Mouse (Mus musculus): Measurements from ENCODE around the gene Srsf6. TPM values are rescaled to one million over a fixed set of nuclear protein-coding genes. Genes with fewer than 3 reads are reported as not detected.

Gene Srsf6
- polyA plus RNA-seq, 1 experiment from 2014 or later = 57.7 TPM

- Histone ChIP-seq H3K4me2 (replicated peaks; ENCODE audit: low read depth) (no peak overlapping the region), H3K4me3 (ENCODE audit: low read depth, low read length) (no peak overlapping the region), H3K36me3 (ENCODE audit: control insufficient read depth, insufficient read depth) (no peaks in the 10 kb centered on the region), H3K27ac (ENCODE audit: low read depth, low read length) (no peak overlapping the region), H3K27me3 (replicated peaks; ENCODE audit: control insufficient read depth, insufficient read depth, low read length) (no peaks in the 10 kb centered on the region), H3K4me1 (replicated peaks; ENCODE audit: control insufficient read depth, insufficient read depth, low read length) (no peaks in the 10 kb centered on the region), H3K9ac (ENCODE audit: low read depth, low read length) (no peak overlapping the region), H3K9me3 (ENCODE audit: control insufficient read depth) (no peaks in the 10 kb centered on the region)
- TF ChIP-seq CTCF (IDR thresholded peaks at IDR 0.05; ENCODE audit: low read depth) = no peak
- 38% methylated on average over 12 of the region's 12 CpGs for WGBS
- ATAC-seq = peak; percentile 93
Observed at GRCm38 (mm10) chr2:162899880-162900589, 31.3 kb upstream of the Srsf6 start.

- Histone ChIP-seq H3K9ac (ENCODE audit: low read depth, low read length) (no peak overlapping the region), H3K9me3 (ENCODE audit: control insufficient read depth) (no peaks in the 10 kb centered on the region), H3K4me3 (ENCODE audit: low read depth, low read length) (no peak overlapping the region), H3K4me2 (replicated peaks; ENCODE audit: low read depth) (no peak overlapping the region), H3K27me3 (replicated peaks; ENCODE audit: control insufficient read depth, insufficient read depth, low read length) (no peaks in the 10 kb centered on the region), H3K27ac (ENCODE audit: low read depth, low read length) (no peak overlapping the region), H3K36me3 (ENCODE audit: control insufficient read depth, insufficient read depth) (no peaks in the 10 kb centered on the region), H3K4me1 (replicated peaks; ENCODE audit: control insufficient read depth, insufficient read depth, low read length) (no peaks in the 10 kb centered on the region)
- no peak for TF ChIP-seq CTCF (IDR thresholded peaks at IDR 0.05; ENCODE audit: low read depth)
- 24% methylated on average over 2 of the region's 2 CpGs for WGBS
- ATAC-seq = peak; percentile 40
Observed at GRCm38 (mm10) chr2:162900590-162900916, 30.8 kb upstream of the Srsf6 start.

GRCm38 (mm10) chr2:162905902-162906301 is 25.4 kb upstream of the Srsf6 start:
- no peaks in the 10 kb centered on the region for H3K27me3 ChIP-seq (replicated peaks; ENCODE audit: control insufficient read depth, insufficient read depth, low read length)
- H3K4me3 ChIP-seq (ENCODE audit: low read depth, low read length) = no peak overlapping the region
- no peaks in the 10 kb centered on the region for H3K4me1 ChIP-seq (replicated peaks; ENCODE audit: control insufficient read depth, insufficient read depth, low read length)
- H3K4me2 ChIP-seq (replicated peaks; ENCODE audit: low read depth) = no peak overlapping the region
- no peak for TF ChIP-seq CTCF (IDR thresholded peaks at IDR 0.05; ENCODE audit: low read depth)
- H3K27ac ChIP-seq (ENCODE audit: low read depth, low read length) = no peak overlapping the region
- no peaks in the 10 kb centered on the region for H3K36me3 ChIP-seq (ENCODE audit: control insufficient read depth, insufficient read depth)
- H3K9ac ChIP-seq (ENCODE audit: low read depth, low read length) = no peak overlapping the region
- H3K9me3 ChIP-seq (ENCODE audit: control insufficient read depth) = no peaks in the 10 kb centered on the region
- ATAC-seq = no peak
- WGBS = 74% methylated on average over 4 of the region's 4 CpGs

- no peaks in the 10 kb centered on the region for H3K27me3 ChIP-seq (replicated peaks; ENCODE audit: control insufficient read depth, insufficient read depth, low read length)
- no peaks in the 10 kb centered on the region for H3K9me3 ChIP-seq (ENCODE audit: control insufficient read depth)
- no peak for ATAC-seq
- TF ChIP-seq CTCF (IDR thresholded peaks at IDR 0.05; ENCODE audit: low read depth) = peak; percentile 45
- no peak overlapping the region for H3K4me2 ChIP-seq (replicated peaks; ENCODE audit: low read depth)
- H3K4me1 ChIP-seq (replicated peaks; ENCODE audit: control insufficient read depth, insufficient read depth, low read length) = no peaks in the 10 kb centered on the region
- no peak overlapping the region for H3K9ac ChIP-seq (ENCODE audit: low read depth, low read length)
- no peaks in the 10 kb centered on the region for H3K36me3 ChIP-seq (ENCODE audit: control insufficient read depth, insufficient read depth)
- H3K4me3 ChIP-seq (ENCODE audit: low read depth, low read length) = no peak overlapping the region
- H3K27ac ChIP-seq (ENCODE audit: low read depth, low read length) = no peak overlapping the region
- WGBS = 48% methylated on average over 16 of the region's 16 CpGs
Observed at GRCm38 (mm10) chr2:162908052-162908491, 23.3 kb upstream of the Srsf6 start.

GRCm38 (mm10) chr2:162914040-162914439 is 17.3 kb upstream of the Srsf6 start:
- TF ChIP-seq CTCF (IDR thresholded peaks at IDR 0.05; ENCODE audit: low read depth) = no peak
- no peaks in the 10 kb centered on the region for H3K27me3 ChIP-seq (replicated peaks; ENCODE audit: control insufficient read depth, insufficient read depth, low read length)
- WGBS = 56% methylated on average over 3 of the region's 3 CpGs
- H3K4me2 ChIP-seq (replicated peaks; ENCODE audit: low read depth) = no peak overlapping the region
- no peaks in the 10 kb centered on the region for H3K36me3 ChIP-seq (ENCODE audit: control insufficient read depth, insufficient read depth)
- no peak for ATAC-seq
- no peaks in the 10 kb centered on the region for H3K4me1 ChIP-seq (replicated peaks; ENCODE audit: control insufficient read depth, insufficient read depth, low read length)
- no peak overlapping the region for H3K4me3 ChIP-seq (ENCODE audit: low read depth, low read length)
- no peak overlapping the region for H3K9ac ChIP-seq (ENCODE audit: low read depth, low read length)
- H3K27ac ChIP-seq (ENCODE audit: low read depth, low read length) = no peak overlapping the region
- H3K9me3 ChIP-seq (ENCODE audit: control insufficient read depth) = no peaks in the 10 kb centered on the region

GRCm38 (mm10) chr2:162914519-162914918 is 16.8 kb upstream of the Srsf6 start:
- Histone ChIP-seq H3K9ac (ENCODE audit: low read depth, low read length) (no peak overlapping the region), H3K4me3 (ENCODE audit: low read depth, low read length) (no peak overlapping the region), H3K27ac (ENCODE audit: low read depth, low read length) (no peak overlapping the region), H3K36me3 (ENCODE audit: control insufficient read depth, insufficient read depth) (no peaks in the 10 kb centered on the region), H3K9me3 (ENCODE audit: control insufficient read depth) (no peaks in the 10 kb centered on the region), H3K27me3 (replicated peaks; ENCODE audit: control insufficient read depth, insufficient read depth, low read length) (no peaks in the 10 kb centered on the region), H3K4me2 (replicated peaks; ENCODE audit: low read depth) (no peak overlapping the region), H3K4me1 (replicated peaks; ENCODE audit: control insufficient read depth, insufficient read depth, low read length) (no peaks in the 10 kb centered on the region)
- 49% methylated on average over 2 of the region's 2 CpGs for WGBS
- ATAC-seq = no peak
- peak; percentile 76 for TF ChIP-seq CTCF (IDR thresholded peaks at IDR 0.05; ENCODE audit: low read depth)
